ENCODE assay signal across 8 mouse cellular contexts in genomic region chr6:129181249-129181648, GRCm38 (mm10). TPM values are rescaled to one million over a fixed set of nuclear protein-coding genes. Genes with fewer than 3 reads are reported as not detected.
DNase-seq lines count a peak whose midpoint lies in the region; ATAC-seq and TF ChIP-seq lines count a peak whose summit lies in the region.

No protein-coding gene starts in this region.

- no peak for DNase-seq in heart, postnatal 10 days
- no peak for DNase-seq in forebrain, embryonic 14.5 days (ENCODE audit: low spot score)
- no peak for DNase-seq in liver, embryonic 13.5 days
- no peak for DNase-seq in natural killer cell, adult 2 months (ENCODE audit: low spot score in 2 of 2)
- no peak for DNase-seq in adipocyte (ENCODE audit: low spot score)
- no peak for DNase-seq in ovary, postnatal 10 days (ENCODE audit: low spot score)

- no peak for ATAC-seq in heart, embryonic 12.5 days (ENCODE audit: insufficient number of reproducible peaks, low FRiP score)
- no peak for ATAC-seq in forebrain, embryonic 14.5 days
- no peak for ATAC-seq in liver, embryonic 13.5 days (ENCODE audit: low read depth)

- peaks cover 11% of the 10 kb centered on the region for H3K79me3 ChIP-seq in C2C12 (ENCODE audit: low read depth)

- H3K36me3 ChIP-seq in heart, embryonic 12.5 days = peaks cover 27% of the 10 kb centered on the region
- peaks cover 27% of the 10 kb centered on the region for H3K36me3 ChIP-seq in C2C12 (ENCODE audit: control insufficient read depth, insufficient read depth)
- H3K36me3 ChIP-seq in forebrain, embryonic 14.5 days (ENCODE audit: control insufficient read depth, insufficient read depth, low read length) = no peaks in the 10 kb centered on the region
- peaks cover 27% of the 10 kb centered on the region for H3K36me3 ChIP-seq in liver, embryonic 13.5 days

- 13% methylated on average over 1 of the region's 1 CpGs for WGBS in heart, embryonic 12.5 days
- WGBS in forebrain, embryonic 14.5 days = 7% methylated on average over 1 of the region's 1 CpGs
- 10% methylated on average over 1 of the region's 1 CpGs for WGBS in liver, embryonic 13.5 days (ENCODE audit: insufficient replicate concordance)

- H3K4me1 ChIP-seq in heart, embryonic 12.5 days (replicated peaks) = peaks cover 8% of the 10 kb centered on the region
- H3K4me1 ChIP-seq in forebrain, embryonic 14.5 days (ENCODE audit: control insufficient read depth, insufficient read depth, low read length) = no peaks in the 10 kb centered on the region
- H3K4me1 ChIP-seq in liver, embryonic 13.5 days (replicated peaks) = peaks cover 12% of the 10 kb centered on the region

- intact Hi-C loops in heart, postnatal 10 days (cut with DNase I) = loop anchor here (2.0 to 10.0 kb wide), 4 partner anchors 86 to 338 kb away; partner anchors contain the start of gene BC035044

- H3K27ac ChIP-seq in heart, embryonic 12.5 days (ENCODE audit: poor library complexity, severe bottlenecking) = peak overlapping the region; percentile 95
- peak overlapping the region; percentile 46; the same call in 1 of the 2 replicates for H3K27ac ChIP-seq in forebrain, embryonic 14.5 days (ENCODE audit: low read depth, low read length)
- H3K27ac ChIP-seq in liver, embryonic 13.5 days = peak overlapping the region; percentile 87

- peaks cover 28% of the 10 kb centered on the region for H3K79me2 ChIP-seq in C2C12 (ENCODE audit: control insufficient read depth, insufficient read depth)

- H3K4me3 ChIP-seq in heart, embryonic 12.5 days = peak overlapping the region; percentile 52
- H3K4me3 ChIP-seq in C2C12 (ENCODE audit: insufficient read depth, poor library complexity, severe bottlenecking) = peak overlapping the region; percentile 37
- H3K4me3 ChIP-seq in forebrain, embryonic 14.5 days (ENCODE audit: low read depth, low read length) = peak overlapping the region; percentile 21
- peak overlapping the region; percentile 64 for H3K4me3 ChIP-seq in liver, embryonic 13.5 days (replicated peaks)

- no peaks in the 10 kb centered on the region for H3K9me3 ChIP-seq in heart, embryonic 12.5 days (replicated peaks)
- no peaks in the 10 kb centered on the region for H3K9me3 ChIP-seq in forebrain, embryonic 14.5 days (replicated peaks; ENCODE audit: control insufficient read depth, low read length)
- H3K9me3 ChIP-seq in liver, embryonic 13.5 days (replicated peaks) = no peaks in the 10 kb centered on the region

- no peak overlapping the region for H3ac ChIP-seq in C2C12 (ENCODE audit: control insufficient read depth, insufficient read length, low read depth)

- H3K4me2 ChIP-seq in heart, embryonic 12.5 days = peak overlapping the region; percentile 65
- H3K4me2 ChIP-seq in forebrain, embryonic 14.5 days (ENCODE audit: low read length) = peak overlapping the region; percentile 45
- peak overlapping the region; percentile 66 for H3K4me2 ChIP-seq in liver, embryonic 13.5 days

- no peaks in the 10 kb centered on the region for H3K27me3 ChIP-seq in heart, embryonic 12.5 days (replicated peaks)
- H3K27me3 ChIP-seq in C2C12 (ENCODE audit: control insufficient read depth, insufficient read depth, insufficient read length) = no peaks in the 10 kb centered on the region
- no peaks in the 10 kb centered on the region for H3K27me3 ChIP-seq in forebrain, embryonic 14.5 days (replicated peaks; ENCODE audit: control insufficient read depth, insufficient read depth, low read length)
- H3K27me3 ChIP-seq in liver, embryonic 13.5 days = no peaks in the 10 kb centered on the region

- no peak for TF ChIP-seq CTCF in C2C12 (IDR thresholded peaks at IDR 0.05; ENCODE audit: control insufficient read depth, insufficient read depth, insufficient read length)

- peak overlapping the region; percentile 77 for H3K9ac ChIP-seq in heart, embryonic 12.5 days
- peak overlapping the region; percentile 13; the same call in 1 of the 2 replicates for H3K9ac ChIP-seq in forebrain, embryonic 14.5 days (ENCODE audit: low read length)
- peak overlapping the region; percentile 77 for H3K9ac ChIP-seq in liver, embryonic 13.5 days

TF ChIP-seq in C2C12, 6 proteins besides CTCF, POLR2A, EP300 and RAD21:
- TF ChIP-seq FOSL1 (IDR thresholded peaks at IDR 0.05; ENCODE audit: insufficient read depth, low read length, poor library complexity, severe bottlenecking) (no peak), CEBPB (IDR thresholded peaks at IDR 0.05; ENCODE audit: low read depth) (no peak), MYOD1 (IDR thresholded peaks at IDR 0.05; ENCODE audit: control insufficient read depth, insufficient read length, low read depth) (no peak), MYOG (IDR thresholded peaks at IDR 0.05; ENCODE audit: control insufficient read depth, extremely low read depth, insufficient read length) (no peak), USF1 (IDR thresholded peaks at IDR 0.05; ENCODE audit: low read depth) (no peak), MAX (IDR thresholded peaks at IDR 0.05) (no peak)
TF ChIP-seq in C2C12: peak in this region for 0.

RNA-seq across cellular contexts. Expression of gene Clec2d, which starts 0.8 kb away (rescaled TPM):
- 0.14 and 0.21 TPM in 2 replicates for polyA plus RNA-seq in heart, embryonic 12.5 days (2016; fragmentation: Nextera tagmentation; extraction: Ambion mirVana)
- total RNA-seq in heart, postnatal 10 days (2021) = 10 to 100 TPM; 28.8 to 38.7 TPM
- polyA plus RNA-seq in C2C12 (2012; fragmentation: generic; extraction: Trizol) = 8.0 TPM
- not detected in 2 replicates for polyA plus RNA-seq in forebrain, embryonic 14.5 days (2014; fragmentation: Nextera tagmentation; extraction: Ambion mirVana)
- 0.13 and 0.15 TPM in 2 replicates for polyA plus RNA-seq in liver, embryonic 13.5 days (2015; fragmentation: Nextera tagmentation; extraction: Ambion mirVana)

Comparison
In these comparisons a context has a peak if more than half of its experiments do, and no peak if none do; other contexts are left out.
1. H3K9ac ChIP-seq: peak in every context shown above with its lines; median percentile 77 in heart, embryonic 12.5 days; 77 in liver, embryonic 13.5 days; 13 in forebrain, embryonic 14.5 days.